Mouse (Mus musculus): ENCODE measurements around the gene Lad1. TPM values are rescaled to one million over a fixed set of nuclear protein-coding genes. Genes with fewer than 3 reads are reported as not detected.

The Lad1 gene
- total RNA-seq, 2 experiments from 2014 or later, result 5.9 to 8.3 TPM

DNA sequence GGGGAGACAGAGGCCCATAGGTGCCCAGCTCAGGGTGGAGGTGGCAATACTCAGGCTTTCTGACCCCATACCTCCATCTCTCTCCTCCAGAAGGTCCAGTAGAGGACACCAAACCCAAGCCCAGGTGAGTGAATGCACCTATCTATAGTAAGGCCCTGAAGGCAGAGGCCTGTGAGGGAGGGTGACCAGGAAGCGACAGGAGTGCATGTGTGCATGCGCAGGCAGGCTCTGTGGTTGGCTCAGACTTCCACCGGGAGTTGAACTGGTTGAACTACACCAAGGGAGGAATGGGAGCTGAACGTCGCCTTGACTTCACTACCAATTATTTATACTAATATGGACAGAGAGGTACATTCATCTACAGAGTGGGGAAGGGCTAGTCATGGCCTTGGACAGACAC is 28.2 kb downstream of the Lad1 start:
- peak in 1 of 2 experiments; percentile 8 for DNase-seq

DNA sequence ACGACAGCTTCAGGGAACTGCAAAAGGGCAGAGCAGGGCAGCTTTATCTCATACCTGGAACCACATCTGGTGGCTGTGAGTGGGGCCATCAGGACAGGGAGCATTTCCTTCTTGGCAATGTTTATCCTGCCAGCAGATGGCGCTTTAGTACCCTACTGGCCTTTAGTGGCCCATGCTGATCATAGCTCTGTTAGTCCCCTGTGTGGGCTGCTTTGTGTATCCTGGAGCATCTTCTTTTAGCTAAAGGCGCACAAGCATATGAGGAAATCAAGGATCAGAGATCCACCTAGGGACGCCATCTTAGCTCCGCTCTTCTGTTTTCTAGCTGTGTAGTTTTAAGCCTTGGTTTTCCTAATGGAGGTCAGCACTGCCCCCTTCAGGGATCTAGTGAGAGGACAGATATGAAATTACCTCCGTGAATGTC is 28.8 kb downstream of the Lad1 start:
- DNase-seq, result peak in 1 of 2 experiments; percentile 70

DNA sequence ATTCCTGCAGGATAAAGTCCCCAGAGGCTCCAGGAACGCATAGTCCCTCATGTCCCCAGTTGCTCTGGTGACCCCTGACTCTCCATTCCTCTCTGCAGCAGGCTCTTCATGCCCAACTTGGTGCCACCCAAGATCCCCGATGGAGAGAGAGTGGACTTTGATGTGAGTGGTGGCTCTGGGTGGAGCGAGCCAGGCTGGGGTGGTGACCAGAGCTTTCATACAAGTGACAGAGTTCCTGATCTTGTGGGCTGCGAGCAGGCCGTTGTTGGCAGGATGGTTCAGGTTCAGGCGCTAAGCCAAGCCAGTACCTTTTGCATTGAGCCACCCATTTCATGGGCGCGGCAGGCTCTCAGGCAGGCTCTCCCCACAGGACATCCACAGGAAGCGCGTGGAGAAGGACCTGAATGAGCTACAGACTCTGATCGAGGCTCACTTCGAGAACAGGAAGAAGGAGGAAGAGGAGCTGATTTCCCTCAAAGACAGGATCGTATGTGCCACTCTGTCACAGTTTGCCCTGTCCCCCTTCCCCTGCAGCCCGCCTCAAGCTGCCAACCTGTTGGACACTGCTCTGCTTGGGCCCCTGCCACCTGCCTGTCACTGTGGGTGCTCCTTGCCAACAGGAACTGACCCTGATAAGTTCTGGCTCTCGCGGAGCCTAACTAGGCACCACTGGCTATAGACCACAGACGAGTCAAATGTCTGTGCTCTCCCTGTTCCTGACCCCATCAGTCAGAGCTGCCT is 29.4 kb downstream of the Lad1 start:
- peak; percentile 75 to 77 for DNase-seq

DNA sequence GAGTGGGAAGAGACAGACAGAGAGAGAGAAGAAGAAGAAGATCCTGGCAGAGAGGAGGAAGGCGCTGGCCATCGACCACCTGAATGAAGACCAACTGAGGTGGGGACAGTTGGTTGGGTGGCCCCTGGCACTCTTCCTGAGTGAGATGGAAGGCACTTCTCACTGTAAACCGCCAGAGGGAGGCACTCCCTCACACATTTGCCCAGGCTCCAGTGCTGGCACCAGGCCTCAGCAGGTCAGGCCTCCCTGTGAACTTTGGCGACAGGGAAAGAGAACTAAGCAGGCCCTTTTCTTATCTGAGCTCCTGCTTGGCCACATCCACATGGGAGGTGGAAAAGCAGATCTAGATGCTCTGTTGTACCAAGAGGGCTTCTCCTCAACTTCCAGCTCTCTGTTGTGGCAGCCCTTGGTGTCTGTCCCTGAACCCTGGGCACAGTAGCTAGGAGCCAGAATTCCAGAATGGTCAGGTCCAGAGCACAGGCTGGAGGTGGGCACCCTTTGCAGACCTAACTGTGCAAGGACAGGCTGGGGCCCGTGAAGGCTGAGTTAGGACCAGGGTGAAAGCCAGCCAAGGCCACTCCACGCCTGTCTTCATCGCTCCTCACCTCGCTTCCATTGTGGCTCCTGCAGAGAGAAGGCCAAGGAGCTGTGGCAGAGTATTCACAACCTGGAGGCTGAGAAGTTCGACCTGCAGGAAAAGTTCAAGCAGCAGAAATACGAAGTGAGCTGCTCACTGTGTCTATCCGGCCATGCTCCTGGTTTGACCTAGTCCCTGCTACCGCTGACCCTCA is 32.5 kb downstream of the Lad1 start:
- peak in 1 of 2 experiments; percentile 66 for DNase-seq

DNA sequence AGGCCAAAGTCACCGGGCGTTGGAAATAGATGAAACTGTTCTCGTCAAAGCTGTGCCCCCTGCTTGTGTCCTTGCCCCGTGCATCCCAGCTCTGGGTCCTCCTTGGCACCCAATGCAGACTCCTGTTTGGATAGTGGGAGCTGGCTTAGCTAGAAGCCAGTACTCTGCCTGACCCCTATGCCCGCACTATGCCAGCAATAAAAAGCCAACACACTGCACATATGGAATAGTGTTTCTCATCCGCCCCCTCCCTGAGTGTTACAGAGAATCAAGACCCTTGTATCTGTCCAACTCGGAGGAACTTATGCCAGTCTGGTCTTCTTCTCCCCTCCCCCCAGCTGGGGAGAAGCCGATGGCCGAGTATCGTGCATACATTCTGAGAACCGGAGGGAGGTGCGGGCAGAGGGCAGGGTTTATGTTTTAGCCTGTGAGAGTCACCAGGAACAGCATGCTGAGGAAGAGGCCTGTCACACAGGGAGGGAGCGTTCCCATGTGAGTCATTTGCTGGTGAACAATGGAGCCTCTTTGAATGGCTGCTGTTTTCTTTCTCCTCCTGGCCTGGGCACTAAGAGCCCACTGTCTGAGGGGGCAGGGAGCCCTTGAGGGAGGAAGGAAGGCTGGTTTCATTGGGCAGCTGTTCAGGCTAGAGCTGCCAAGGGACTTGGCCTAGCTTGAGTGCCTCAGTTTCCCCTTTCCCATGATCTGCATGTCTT is 33.8 kb downstream of the Lad1 start:
- DNase-seq, result peak in 1 of 2 experiments; percentile 12

DNA sequence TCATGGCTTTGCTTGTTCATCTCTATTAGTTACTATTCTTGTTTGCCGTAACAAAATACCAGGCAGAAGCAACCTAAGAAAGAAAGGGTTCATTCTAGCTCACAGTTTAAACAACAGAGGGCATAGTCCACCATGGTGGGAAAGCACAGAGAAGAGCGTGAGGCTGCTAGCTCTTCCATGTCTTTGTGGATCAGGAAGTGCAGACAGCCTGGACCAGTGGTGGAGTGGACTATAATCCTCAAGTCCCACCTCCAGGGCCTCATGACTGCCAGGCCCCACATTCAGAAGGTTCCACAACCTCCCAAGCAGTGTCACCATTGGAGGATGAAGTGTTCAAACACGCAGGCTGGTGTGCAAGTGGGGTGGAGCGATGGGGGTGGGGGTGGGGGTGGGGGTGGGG is 34.8 kb downstream of the Lad1 start:
- peak in 1 of 2 experiments; percentile 7 for DNase-seq

DNA sequence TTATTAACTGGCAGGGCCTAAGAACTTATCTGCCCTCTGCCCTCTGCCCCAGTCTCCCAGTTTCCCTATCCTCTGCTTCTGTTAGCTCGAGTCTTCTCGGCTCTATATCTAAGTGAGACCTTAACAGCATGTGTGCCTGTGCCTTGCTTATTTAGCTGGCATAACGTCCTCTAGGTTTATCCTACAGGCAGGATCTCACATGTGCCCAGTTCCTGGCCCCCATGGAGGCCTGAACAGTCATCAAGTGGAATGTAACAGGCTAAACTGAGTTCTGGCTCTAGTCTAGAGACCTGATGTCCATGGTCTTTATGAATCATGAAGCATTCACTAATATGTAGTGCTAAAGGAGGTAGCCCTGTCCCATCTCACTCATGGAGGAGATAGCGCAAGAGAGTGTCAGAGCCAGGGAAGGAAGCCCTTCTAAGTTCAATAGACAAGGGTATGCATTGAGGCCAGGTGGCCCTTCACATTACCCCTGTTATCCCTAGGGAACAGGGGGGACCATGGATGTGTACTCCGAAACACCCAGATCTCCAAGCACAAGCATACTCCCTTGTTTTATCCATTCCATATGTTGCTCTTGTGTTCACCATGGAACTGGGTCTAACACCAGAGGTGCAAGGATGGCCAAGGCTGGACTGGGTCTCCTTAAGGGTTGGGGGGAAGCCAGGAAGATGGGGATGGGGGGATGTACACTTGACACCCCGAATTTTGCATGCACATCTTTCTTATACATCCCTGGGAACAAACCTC is 36.4 kb downstream of the Lad1 start:
- peak; percentile 22 to 23 for DNase-seq

DNA sequence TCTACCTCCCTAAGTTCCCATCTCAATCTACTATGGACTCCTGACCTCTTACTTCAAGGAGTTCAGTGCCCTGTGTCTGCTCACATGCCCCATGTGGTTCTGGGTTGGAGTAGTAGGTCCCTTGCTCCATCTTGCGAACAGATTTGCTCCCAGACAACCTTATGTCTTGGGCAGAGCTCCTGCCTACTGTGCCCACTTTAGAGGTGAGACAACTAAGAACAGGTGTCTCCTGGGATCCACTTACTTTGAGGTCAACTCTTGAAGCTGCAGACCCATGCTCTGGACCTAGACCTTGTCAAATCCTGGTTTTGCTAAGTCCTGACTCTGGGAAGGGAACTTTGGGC is 36.9 kb downstream of the Lad1 start:
- DNase-seq, result peak in 1 of 2 experiments; percentile 9

DNA sequence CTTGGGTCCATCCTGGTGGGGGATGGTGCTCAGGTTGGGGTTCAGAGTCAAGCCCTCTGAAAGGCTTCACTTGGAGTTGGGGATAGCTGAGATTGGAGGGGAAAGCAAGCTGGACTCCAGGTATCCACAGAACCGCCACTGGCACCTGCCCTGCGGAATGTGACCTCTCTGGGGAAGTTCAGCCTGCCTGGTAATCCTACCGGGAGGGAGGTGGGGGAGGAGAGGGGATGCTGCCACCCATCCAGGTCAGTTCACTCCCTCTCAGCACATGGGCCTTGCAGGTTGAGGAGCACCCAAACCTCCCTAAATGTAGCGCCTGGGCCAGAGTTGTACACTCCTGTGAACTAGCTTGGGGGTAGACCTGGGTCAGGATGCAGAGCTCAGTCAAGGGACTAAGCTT is 37.7 kb downstream of the Lad1 start:
- DNase-seq, result peak in 1 of 2 experiments; percentile 21

DNA sequence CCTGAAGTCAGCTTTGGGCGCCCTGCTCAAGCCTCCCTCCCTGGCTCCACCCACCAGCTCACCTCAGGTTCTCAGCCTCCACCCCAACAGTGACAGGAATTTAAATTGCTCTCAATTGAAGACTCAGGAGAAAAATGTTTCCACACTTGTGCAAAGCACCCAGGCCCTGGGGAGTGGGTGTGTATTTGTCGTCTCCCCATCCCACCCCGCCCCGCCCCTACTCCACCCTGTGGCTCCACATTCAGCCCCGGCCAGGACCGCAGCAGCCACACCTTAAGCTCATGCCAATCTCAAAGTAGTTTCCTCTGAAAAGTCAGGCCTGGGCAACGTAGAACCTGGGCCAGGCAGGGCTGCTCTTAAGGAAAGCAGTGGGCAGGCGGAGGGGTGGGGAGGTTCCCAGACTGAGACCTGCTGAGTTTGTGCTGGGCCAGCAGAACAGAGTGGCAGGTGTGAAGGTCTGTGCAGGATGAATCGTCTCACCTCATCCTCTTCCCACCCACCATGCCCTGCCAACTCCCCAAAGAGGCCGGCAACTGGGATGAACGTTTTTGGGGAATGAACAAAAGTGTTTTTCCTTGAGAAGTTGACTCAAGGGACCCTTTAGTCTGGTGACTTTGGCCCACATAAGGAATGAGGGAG is 38.9 kb downstream of the Lad1 start:
- peak in 1 of 2 experiments; percentile 12 for DNase-seq

DNA sequence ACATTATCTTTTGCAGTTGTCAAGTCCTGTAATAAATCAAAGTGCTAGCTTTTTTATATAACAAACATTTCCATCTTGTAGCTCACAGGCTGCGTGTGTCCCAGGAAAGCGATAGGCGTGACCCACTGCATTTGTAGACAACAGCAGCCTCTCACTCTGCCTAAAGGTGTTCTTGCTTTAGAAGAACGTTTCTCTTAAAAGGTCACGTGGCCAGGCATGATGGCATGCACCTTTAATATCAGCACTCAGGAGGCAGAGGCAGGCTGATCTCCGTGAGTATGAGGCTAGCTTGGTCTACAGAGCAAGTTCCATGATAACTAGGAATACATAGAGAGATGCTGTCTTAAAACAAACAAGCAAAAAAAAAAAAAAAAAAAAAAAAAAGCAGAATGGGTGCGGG is 40.1 kb downstream of the Lad1 start:
- DNase-seq, result no peak

DNA sequence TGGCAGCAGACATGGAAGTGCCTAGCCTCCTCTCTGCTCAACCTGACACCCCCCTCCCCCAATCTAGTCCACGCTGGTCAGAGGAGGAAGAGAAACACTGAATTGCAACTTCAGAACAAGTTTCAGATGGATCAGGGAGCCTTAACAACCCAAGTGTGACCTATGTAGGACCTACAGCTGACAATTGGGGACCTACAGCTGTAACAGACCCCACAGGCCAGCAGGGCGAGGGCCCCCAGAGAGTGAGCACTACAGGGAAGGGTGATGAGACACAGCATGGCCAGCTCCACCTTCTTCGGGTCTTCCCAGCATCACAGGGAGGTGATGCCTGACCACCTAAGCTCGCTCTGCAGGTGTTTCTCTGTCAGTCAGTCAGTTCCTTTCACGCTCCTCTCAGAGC is 42.7 kb downstream of the Lad1 start:
- DNase-seq, result no peak

DNA sequence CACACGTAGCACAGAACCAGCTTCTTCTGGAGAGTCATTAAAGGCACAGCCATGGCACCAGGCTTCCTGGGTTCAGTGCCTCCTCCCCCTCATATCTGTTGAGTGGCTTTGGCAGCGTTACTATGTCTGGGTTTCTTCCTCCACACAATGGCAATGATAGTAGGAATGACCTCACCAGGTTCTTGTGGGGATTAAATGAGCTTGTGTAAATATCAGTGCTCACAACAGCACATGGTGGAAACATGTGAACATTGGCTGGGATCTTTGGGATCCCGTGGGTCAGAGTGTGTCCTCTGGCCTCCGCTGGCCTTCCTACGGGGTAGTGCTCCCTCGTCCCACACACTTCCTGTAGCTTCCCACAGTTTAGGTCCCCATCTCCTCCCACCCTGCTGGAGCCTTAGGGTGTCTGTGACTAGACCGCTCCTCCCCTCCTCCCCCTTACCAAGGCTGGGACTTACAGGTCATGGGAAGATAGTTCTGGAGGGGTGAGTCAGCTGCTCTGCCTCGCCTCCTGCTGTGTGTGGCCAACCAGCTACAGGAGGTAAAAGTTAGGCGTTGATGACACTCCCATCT is 43.7 kb downstream of the Lad1 start:
- peak; percentile 55 to 70 for DNase-seq

DNA sequence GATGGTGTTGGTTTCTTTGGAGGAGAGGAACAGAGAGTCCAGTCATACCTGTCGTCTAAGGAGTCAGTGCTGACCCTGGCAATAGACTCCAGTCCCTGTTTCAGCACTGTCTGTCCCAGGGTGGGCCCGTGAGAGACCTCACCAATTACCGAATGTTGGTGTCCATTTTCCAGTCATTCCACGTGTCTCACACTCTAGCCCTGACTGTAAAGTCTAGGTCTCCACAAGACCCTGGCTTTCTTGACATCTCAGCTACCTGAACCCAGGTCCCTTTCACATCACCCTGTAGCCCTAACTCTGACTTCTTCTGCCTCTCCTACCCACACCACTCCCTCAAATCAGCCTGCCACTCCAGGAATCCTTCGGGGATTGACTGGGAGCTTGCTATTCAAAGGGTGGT is 44.2 kb downstream of the Lad1 start:
- peak in 1 of 2 experiments; percentile 10 for DNase-seq

DNA sequence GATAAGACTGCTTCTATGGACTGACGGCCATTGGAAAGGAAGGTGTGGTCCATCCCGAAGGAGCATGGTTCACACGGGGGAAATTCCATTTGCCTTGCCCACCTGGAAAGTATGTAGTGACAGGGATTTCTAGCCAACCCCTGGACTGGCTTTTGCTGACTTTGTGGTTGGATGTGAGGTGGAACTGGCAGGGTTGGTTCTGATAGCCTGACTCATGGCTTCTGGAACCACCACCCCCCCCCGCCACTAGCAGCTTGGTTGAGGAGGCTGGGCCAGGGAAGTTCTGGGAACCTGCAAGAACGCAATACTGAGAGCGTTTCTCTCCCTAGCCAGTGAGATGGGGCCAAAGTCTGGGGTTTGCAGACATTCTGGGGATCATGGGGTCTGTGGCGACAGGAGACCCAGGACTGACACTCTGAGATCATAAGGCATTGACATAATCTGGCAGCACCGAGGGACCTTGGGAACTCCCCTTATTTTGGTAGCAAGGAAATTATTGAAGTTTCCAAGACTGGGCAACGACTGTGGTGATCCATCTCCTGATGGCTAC is 45.5 kb downstream of the Lad1 start:
- peak in 1 of 2 experiments; percentile 13 for DNase-seq

DNA sequence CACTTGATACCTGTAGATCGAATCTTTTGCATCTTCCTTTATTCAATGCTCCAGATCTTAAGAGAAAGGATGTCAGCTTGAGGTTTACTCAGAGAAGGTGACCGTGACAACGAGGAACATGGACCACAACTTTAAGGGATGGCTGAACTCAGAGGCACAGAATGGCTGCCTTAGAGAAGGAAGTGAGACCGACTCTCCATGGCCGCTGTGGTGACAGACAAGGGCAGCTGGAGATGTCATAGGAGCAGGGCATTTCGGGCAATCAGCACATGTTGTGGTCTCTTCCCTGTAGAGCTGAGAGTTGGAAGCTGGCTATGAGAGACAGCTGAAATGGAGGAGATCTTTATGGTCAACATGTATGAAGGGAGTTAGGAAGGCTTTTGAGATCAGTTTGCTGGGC is 46.4 kb downstream of the Lad1 start:
- no peak for DNase-seq

DNA sequence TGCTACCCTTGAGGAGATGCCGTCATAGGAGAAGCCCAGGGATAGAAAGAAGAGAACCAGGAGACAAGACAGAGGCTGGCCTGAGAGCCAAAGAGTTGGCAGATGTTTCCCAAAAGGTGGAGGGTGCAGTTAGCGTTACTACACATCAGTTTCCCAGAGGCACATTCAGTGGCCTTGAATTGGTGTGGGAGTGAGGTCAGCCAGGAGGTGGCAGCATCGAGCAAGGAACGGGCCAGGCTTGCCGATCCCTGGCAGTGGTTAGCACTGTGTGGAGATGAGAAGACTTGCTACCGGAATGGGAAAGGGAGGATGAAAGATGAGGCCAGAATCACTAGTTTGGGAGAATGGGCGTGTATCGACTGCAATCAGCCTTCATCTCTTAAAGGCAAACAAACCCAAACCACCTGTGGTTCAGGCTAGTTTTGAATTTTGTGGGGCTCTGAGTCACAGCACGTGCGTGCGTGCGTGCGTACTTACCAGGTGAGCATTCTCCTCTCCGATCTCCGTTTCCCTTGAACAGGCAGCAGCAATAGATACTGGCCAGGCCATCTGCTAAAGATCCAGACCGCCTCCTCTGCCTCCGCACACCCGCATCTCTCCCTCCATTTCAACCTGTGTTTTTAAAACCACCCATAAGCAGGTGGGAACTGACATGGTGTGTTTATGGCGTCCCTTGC is 47.3 kb downstream of the Lad1 start:
- peak; percentile 72 to 91 for DNase-seq

DNA sequence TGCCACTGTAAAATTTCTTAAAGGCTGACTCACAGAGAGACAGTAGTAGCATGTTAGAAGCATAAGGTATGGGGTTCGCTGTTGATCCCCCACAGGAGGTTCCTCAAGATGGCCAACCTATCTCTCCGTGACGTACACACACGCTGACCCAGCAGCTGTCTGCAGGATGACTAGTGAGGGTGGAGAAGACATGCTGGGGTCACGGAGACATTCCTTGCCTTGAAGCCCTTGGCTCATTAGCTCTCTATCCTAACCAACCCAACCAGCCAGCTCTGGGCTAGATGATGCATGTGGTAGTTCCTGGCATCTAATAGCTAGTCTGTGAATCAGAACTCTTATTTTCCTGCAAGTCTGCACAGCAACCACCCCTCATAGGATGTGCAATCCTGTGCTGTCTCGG is 50.2 kb downstream of the Lad1 start:
- DNase-seq, result no peak

DNA sequence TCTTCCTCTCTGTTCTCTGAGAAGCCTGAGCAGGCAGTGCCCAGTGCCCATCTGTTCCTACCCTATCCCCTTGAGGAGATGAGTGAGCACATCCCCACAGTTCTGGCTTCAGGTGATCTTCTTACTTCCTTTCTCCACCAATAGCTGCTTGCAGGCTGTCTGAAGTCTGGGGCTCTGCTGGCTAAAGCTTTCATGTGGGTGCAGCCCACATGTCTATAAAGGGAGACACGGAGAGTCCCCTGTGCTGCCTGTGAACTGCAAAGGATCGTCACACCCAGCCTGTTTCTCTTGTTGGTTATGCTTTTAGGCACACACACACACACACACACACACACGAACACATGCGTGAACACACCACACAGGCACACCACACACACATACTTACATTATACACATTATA is 54.6 kb downstream of the Lad1 start:
- DNase-seq, result no peak

DNA sequence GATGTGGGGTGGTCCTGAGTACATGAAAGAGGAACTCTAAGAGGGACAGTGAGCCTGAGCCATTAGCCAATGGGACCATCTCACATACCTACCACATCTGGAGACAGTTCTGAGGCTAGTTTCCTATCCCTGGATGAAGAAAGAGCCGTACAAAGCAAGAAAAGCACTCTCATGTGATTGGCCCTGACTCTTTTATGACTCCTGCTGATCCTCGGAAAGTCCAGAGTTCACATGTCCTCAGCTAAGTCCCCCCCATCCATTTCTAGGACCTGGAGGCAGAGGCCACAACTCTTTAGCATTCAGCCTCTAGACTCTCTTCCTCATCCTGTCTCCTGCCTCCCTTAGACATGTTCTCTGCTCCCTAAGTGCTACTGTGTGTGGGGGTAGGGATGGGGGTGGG is 58.9 kb downstream of the Lad1 start:
- no peak for DNase-seq

Measured in heart, adult 18-20 months (tissue).